9 mouse cellular contexts compared by ENCODE assay signal in genomic region chr2:36103555-36104367, GRCm38 (mm10). TPM values are rescaled to one million over a fixed set of nuclear protein-coding genes. Genes with fewer than 3 reads are reported as not detected.
DNase-seq lines count a peak whose midpoint lies in the region; ATAC-seq and TF ChIP-seq lines count a peak whose summit lies in the region.
"Had no signal": no experiment of that assay in that cellular context is flagged by ENCODE, and none has a peak within 500 bp of the region (broad histone marks: within the 10 kb centered on the region; RNA-seq: fewer than 3 reads in every experiment).

No protein-coding gene starts in this region.

- no peak for TF ChIP-seq POLR2A in testis, adult 2 months (IDR thresholded peaks at IDR 0.05; ENCODE audit: control insufficient read depth, low read depth, low read length)

- H3K27me3 ChIP-seq in testis, adult 2 months (ENCODE audit: control insufficient read depth, insufficient read depth, low read length), result peaks cover 8% of the 10 kb centered on the region; the same call in 1 of the 2 replicates
- peaks cover 99% of the 10 kb centered on the region for H3K27me3 ChIP-seq in intestine, embryonic 14.5 days (replicated peaks; ENCODE audit: control insufficient read depth, insufficient read depth, low read length)
- peaks cover 94% of the 10 kb centered on the region for H3K27me3 ChIP-seq in midbrain, embryonic 14.5 days (ENCODE audit: control insufficient read depth, insufficient read depth, low read length)

- H3K4me3 ChIP-seq in testis, adult 2 months (ENCODE audit: control insufficient read depth, low read depth, low read length), result peak overlapping the region; percentile 27; the same call in 1 of the 2 replicates
- peak overlapping the region; percentile 12; the same call in 1 of the 2 replicates for H3K4me3 ChIP-seq in intestine, embryonic 14.5 days (ENCODE audit: low read depth, low read length)
- H3K4me3 ChIP-seq in midbrain, embryonic 14.5 days (replicated peaks; ENCODE audit: low read depth, low read length), result peak overlapping the region; percentile 35

- TF ChIP-seq CTCF in testis, adult 2 months (IDR thresholded peaks at IDR 0.05; ENCODE audit: control insufficient read depth, insufficient read depth, insufficient replicate concordance, low read depth, low read length), result no peak

- peak; percentile 45 for DNase-seq in adrenal gland, adult 2 months
- DNase-seq in adrenal gland, adult 8-10 months, result no peak
- no peak for DNase-seq in testis, postnatal 10 days (ENCODE audit: low spot score)
- peak; percentile 75 for DNase-seq in intestine, embryonic 14.5 days (ENCODE audit: low spot score)
- DNase-seq in midbrain, embryonic 14.5 days, result peak; percentile 46
- no peak for DNase-seq in right cerebral cortex, postnatal 4 days
- no peak for DNase-seq in right cerebral cortex, postnatal 25 days

- H3K9ac ChIP-seq in intestine, embryonic 14.5 days (ENCODE audit: low read length), result no peak overlapping the region
- H3K9ac ChIP-seq in midbrain, embryonic 14.5 days (replicated peaks; ENCODE audit: low read length), result no peak overlapping the region

- whole genome bisulfite sequencing in intestine, embryonic 14.5 days, result 1% methylated on average over 38 of the region's 38 CpGs
- under 1% methylated on average over 38 of the region's 38 CpGs for WGBS in midbrain, embryonic 14.5 days

- H3K4me1 ChIP-seq in testis, adult 2 months (ENCODE audit: control insufficient read depth, insufficient read depth, low read length), result peaks cover 21% of the 10 kb centered on the region
- peaks cover 6% of the 10 kb centered on the region for H3K4me1 ChIP-seq in intestine, embryonic 14.5 days (replicated peaks; ENCODE audit: control insufficient read depth, insufficient read depth, low read length)
- H3K4me1 ChIP-seq in midbrain, embryonic 14.5 days (ENCODE audit: control insufficient read depth, insufficient read depth, low read length), result peaks cover 11% of the 10 kb centered on the region

- no peaks in the 10 kb centered on the region for H3K9me3 ChIP-seq in intestine, embryonic 14.5 days (ENCODE audit: control insufficient read depth, low read length)
- no peaks in the 10 kb centered on the region for H3K9me3 ChIP-seq in midbrain, embryonic 14.5 days (ENCODE audit: control insufficient read depth, low read length)

- ATAC-seq in intestine, embryonic 14.5 days (replicated peaks; ENCODE audit: low FRiP score, low TSS enrichment, low read depth), result no peak
- ATAC-seq in midbrain, embryonic 14.5 days (ENCODE audit: low FRiP score, low TSS enrichment), result no peak

- no peak overlapping the region for H3K27ac ChIP-seq in testis, adult 2 months (ENCODE audit: control insufficient read depth, insufficient read depth, low read depth, low read length)
- no peak overlapping the region for H3K27ac ChIP-seq in intestine, embryonic 14.5 days (ENCODE audit: low read depth)
- H3K27ac ChIP-seq in midbrain, embryonic 14.5 days (replicated peaks; ENCODE audit: low read depth, low read length), result no peak overlapping the region

- H3K36me3 ChIP-seq in testis, adult 2 months (ENCODE audit: control insufficient read depth, insufficient read depth, low read length), result no peaks in the 10 kb centered on the region
- H3K36me3 ChIP-seq in intestine, embryonic 14.5 days (ENCODE audit: control insufficient read depth, insufficient read depth, low read length), result no peaks in the 10 kb centered on the region
- no peaks in the 10 kb centered on the region for H3K36me3 ChIP-seq in midbrain, embryonic 14.5 days (ENCODE audit: control insufficient read depth, insufficient read depth, low read length)

- peak overlapping the region; percentile 34 for H3K4me2 ChIP-seq in intestine, embryonic 14.5 days (ENCODE audit: low read length)
- H3K4me2 ChIP-seq in midbrain, embryonic 14.5 days (ENCODE audit: low read length), result peak overlapping the region; percentile 58

RNA-seq across cellular contexts. Expression of gene Lhx6, which starts 1.4 kb away (rescaled TPM):
- 1 to 10 TPM; 2.0 to 2.3 TPM for total RNA-seq in adrenal gland, adult 2 months (2021)
- polyA plus RNA-seq in adrenal gland, adult 2 months (2012; rRNA removed), result 3.4 and 5.2 TPM in 2 replicates
- 1 to 10 TPM in 2 of 4 experiments, under 1 TPM in 2; 0.49 to 2.2 (median 1.2) TPM for total RNA-seq in adrenal gland, adult 8-10 months (2022)
- 3.9 and 5.3 TPM in 2 replicates for polyA plus RNA-seq in testis, adult 2 months (2012; rRNA removed)
- 1.5 and 2.0 TPM in 2 replicates for polyA plus RNA-seq in intestine, embryonic 14.5 days (2014; fragmentation: Nextera tagmentation; extraction: Ambion mirVana)
- 0.46 TPM in 1 of 2 replicates, not detected in the other for polyA plus RNA-seq in midbrain, embryonic 14.5 days (2014; fragmentation: Nextera tagmentation; extraction: Ambion mirVana)
- total RNA-seq: common myeloid progenitor, adult 5-6 weeks had no signal

RNA-seq across cellular contexts. Expression of gene Mrrf, which starts 32.4 kb away (rescaled TPM):
- total RNA-seq in adrenal gland, adult 2 months (2021), result 10 to 100 TPM; 24.0 to 31.8 TPM
- polyA plus RNA-seq in adrenal gland, adult 2 months (2012; rRNA removed), result 18.5 and 22.2 TPM in 2 replicates
- 10 to 100 TPM; 22.1 to 29.7 (median 26.0) TPM for total RNA-seq in adrenal gland, adult 8-10 months (2022)
- 70.8 and 78.5 TPM in 2 replicates for polyA plus RNA-seq in testis, adult 2 months (2012; rRNA removed)
- polyA plus RNA-seq in intestine, embryonic 14.5 days (2014; fragmentation: Nextera tagmentation; extraction: Ambion mirVana), result 33.3 and 38.3 TPM in 2 replicates
- polyA plus RNA-seq in midbrain, embryonic 14.5 days (2014; fragmentation: Nextera tagmentation; extraction: Ambion mirVana), result 30.6 and 33.6 TPM in 2 replicates

RNA-seq across cellular contexts. Expression of gene Rbm18, which starts 32.8 kb away (rescaled TPM):
- 10 to 100 TPM; 27.0 to 27.1 TPM for total RNA-seq in adrenal gland, adult 2 months (2021)
- polyA plus RNA-seq in adrenal gland, adult 2 months (2012; rRNA removed), result 3.2 and 3.6 TPM in 2 replicates
- 10 to 100 TPM; 26.7 to 32.6 (median 29.8) TPM for total RNA-seq in adrenal gland, adult 8-10 months (2022)
- 11.5 and 14.2 TPM in 2 replicates for polyA plus RNA-seq in testis, adult 2 months (2012; rRNA removed)
- polyA plus RNA-seq in intestine, embryonic 14.5 days (2014; fragmentation: Nextera tagmentation; extraction: Ambion mirVana), result 63.3 and 74.0 TPM in 2 replicates
- 151 and 172 TPM in 2 replicates for polyA plus RNA-seq in midbrain, embryonic 14.5 days (2014; fragmentation: Nextera tagmentation; extraction: Ambion mirVana)

RNA-seq across cellular contexts. Expression of gene Morn5, which starts 54.5 kb away (rescaled TPM):
- total RNA-seq in adrenal gland, adult 2 months (2021), result not detected
- polyA plus RNA-seq in adrenal gland, adult 2 months (2012; rRNA removed), result 0.33 TPM in 1 of 2 replicates, not detected in the other
- total RNA-seq in adrenal gland, adult 8-10 months (2022), result 1 to 10 TPM in 1 of 4 experiments, under 1 TPM in 3; 0.38 to 1.2 (median 0.57) TPM
- polyA plus RNA-seq in testis, adult 2 months (2012; rRNA removed), result 492 and 524 TPM in 2 replicates
- 0.35 TPM in 1 of 2 replicates, not detected in the other for polyA plus RNA-seq in intestine, embryonic 14.5 days (2014; fragmentation: Nextera tagmentation; extraction: Ambion mirVana)
- polyA plus RNA-seq in midbrain, embryonic 14.5 days (2014; fragmentation: Nextera tagmentation; extraction: Ambion mirVana), result 0.54 and 1.5 TPM in 2 replicates
- total RNA-seq: common myeloid progenitor, adult 5-6 weeks had no signal

RNA-seq across cellular contexts. Expression of gene Ndufa8, which starts 54.6 kb away (rescaled TPM):
- 100 to 1,000 TPM; 192 to 258 TPM for total RNA-seq in adrenal gland, adult 2 months (2021)
- polyA plus RNA-seq in adrenal gland, adult 2 months (2012; rRNA removed), result 42.9 and 48.8 TPM in 2 replicates
- total RNA-seq in adrenal gland, adult 8-10 months (2022), result 100 to 1,000 TPM; 128 to 194 (median 170) TPM
- polyA plus RNA-seq in testis, adult 2 months (2012; rRNA removed), result 78.4 and 80.8 TPM in 2 replicates
- polyA plus RNA-seq in intestine, embryonic 14.5 days (2014; fragmentation: Nextera tagmentation; extraction: Ambion mirVana), result 273 and 289 TPM in 2 replicates
- 263 and 316 TPM in 2 replicates for polyA plus RNA-seq in midbrain, embryonic 14.5 days (2014; fragmentation: Nextera tagmentation; extraction: Ambion mirVana)

Comparison
In these comparisons a context has a peak if more than half of its experiments do, and no peak if none do; other contexts are left out.
1. DNase-seq: peak in adrenal gland, adult 2 months (single experiment), intestine, embryonic 14.5 days (single experiment) and midbrain, embryonic 14.5 days (single experiment); none in adrenal gland, adult 8-10 months (single experiment), testis, postnatal 10 days (single experiment), right cerebral cortex, postnatal 4 days (single experiment) and right cerebral cortex, postnatal 25 days (single experiment).
2. Peak in every context shown above with its lines, with median percentiles within 50 percentile points of each other: H3K4me3 ChIP-seq.